Mouse (Mus musculus): ENCODE measurements around the gene Gm11444.

GRCm38 (mm10) chr11:85839258-85840030, 10.7 kb downstream of the Gm11444 start:
- TF ChIP-seq CTCF (IDR thresholded peaks at IDR 0.05; ENCODE audit: low read depth): no peak
- no peak for TF ChIP-seq EP300 (IDR thresholded peaks at IDR 0.05; ENCODE audit: low read depth)
